Mouse (Mus musculus): ENCODE data around the gene Pkp1.

DNA sequence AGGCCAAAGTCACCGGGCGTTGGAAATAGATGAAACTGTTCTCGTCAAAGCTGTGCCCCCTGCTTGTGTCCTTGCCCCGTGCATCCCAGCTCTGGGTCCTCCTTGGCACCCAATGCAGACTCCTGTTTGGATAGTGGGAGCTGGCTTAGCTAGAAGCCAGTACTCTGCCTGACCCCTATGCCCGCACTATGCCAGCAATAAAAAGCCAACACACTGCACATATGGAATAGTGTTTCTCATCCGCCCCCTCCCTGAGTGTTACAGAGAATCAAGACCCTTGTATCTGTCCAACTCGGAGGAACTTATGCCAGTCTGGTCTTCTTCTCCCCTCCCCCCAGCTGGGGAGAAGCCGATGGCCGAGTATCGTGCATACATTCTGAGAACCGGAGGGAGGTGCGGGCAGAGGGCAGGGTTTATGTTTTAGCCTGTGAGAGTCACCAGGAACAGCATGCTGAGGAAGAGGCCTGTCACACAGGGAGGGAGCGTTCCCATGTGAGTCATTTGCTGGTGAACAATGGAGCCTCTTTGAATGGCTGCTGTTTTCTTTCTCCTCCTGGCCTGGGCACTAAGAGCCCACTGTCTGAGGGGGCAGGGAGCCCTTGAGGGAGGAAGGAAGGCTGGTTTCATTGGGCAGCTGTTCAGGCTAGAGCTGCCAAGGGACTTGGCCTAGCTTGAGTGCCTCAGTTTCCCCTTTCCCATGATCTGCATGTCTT, 66.8 kb downstream of the Pkp1 start:
- no peak for TF ChIP-seq FLI1 (IDR thresholded peaks at IDR 0.05; ENCODE audit: low read length)
- no peak for TF ChIP-seq GATA1 (IDR thresholded peaks at IDR 0.05; ENCODE audit: borderline replicate concordance, low read length)
